Mouse (Mus musculus): Measurements from ENCODE around the gene Wapl.

Gene Wapl

GRCm38 (mm10) chr14:34772132-34772531 lies 98.4 kb downstream of the Wapl start:
- DNase-seq (ENCODE audit: low spot score in 2 of 2) = no peak

DNA sequence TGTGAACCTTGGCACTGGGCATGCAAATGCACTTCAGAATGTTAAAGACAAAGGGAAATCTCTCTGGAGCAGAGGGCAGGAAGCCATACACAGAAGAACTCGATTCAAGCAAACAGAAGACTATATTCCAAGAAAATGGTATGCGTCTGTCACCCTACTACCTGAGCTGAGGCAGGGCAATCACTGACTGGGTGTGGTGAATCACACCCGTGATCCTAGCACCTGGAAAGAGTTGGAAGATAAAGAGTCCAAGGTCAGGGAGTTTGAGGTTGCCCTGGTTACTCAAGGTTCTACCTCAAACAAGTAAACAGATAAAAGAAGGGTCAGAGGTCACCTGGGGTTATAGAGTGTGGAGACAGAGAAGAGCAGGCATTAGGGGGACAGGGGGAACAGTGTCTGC lies 100.0 kb downstream of the Wapl start:
- DNase-seq (ENCODE audit: low spot score in 2 of 2) = no peak

DNA sequence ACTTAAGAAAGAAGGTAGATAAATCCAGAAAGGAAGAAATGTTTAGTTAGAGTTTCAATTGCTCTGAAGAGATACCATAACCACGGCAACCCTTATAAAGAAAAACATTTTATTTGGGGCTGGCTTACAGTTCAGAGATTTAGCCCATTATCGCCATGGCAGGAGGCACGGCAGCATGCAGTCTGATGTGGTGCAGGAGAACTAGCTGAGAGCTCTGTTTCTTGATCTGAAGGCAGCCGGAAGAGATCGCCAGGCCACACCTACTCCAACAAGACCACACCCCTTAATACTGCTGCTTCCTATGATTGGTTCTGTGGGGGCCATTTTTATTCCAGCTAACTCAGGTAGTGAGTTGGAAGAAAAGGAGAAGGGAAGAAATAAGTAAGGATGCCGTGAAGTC lies 100.5 kb downstream of the Wapl start:
- DNase-seq (ENCODE audit: low spot score in 2 of 2) = no peak

- no peak for DNase-seq (ENCODE audit: low spot score in 2 of 2)
Observed at GRCm38 (mm10) chr14:34776719-34777385, 103.1 kb downstream of the Wapl start.

- peak in 1 of 2 experiments; percentile 69 for DNase-seq (ENCODE audit: low spot score in 2 of 2)
Observed at GRCm38 (mm10) chr14:34777810-34778209, 104.1 kb downstream of the Wapl start.

DNA sequence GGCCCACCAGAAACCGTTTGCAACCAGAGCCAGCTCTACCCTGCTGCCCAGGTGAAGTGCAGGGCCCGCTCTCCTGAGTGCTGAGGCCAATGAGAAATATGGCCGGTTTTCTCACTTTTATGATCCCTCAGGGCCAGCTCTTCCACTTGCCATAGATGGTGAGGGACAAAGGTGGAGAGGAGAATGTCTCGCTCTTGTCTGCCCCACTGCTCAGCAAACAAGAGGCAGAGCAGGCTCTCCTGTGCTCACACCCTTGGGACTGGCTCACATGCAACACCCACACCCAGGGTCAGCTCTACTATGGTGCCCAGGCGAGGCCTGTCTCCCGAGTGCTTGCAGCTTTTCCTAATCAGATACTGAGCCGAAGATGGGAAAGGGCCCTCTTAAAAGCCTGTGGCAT lies 105.0 kb downstream of the Wapl start:
- no peak for DNase-seq (ENCODE audit: low spot score in 2 of 2)

- DNase-seq (ENCODE audit: low spot score in 2 of 2) = no peak
Observed at GRCm38 (mm10) chr14:34793406-34794037, 119.8 kb downstream of the Wapl start.

All from right cerebral cortex, postnatal 10 days (tissue).